ENCODE assay signal across 10 mouse cellular contexts in genomic region chr8:22209012-22209411, GRCm38 (mm10). TPM values are rescaled to one million over a fixed set of nuclear protein-coding genes. Genes with fewer than 3 reads are reported as not detected.
DNase-seq lines count a peak whose midpoint lies in the region; ATAC-seq and TF ChIP-seq lines count a peak whose summit lies in the region.
"Had no signal": no experiment of that assay in that cellular context is flagged by ENCODE, and none has a peak within 500 bp of the region (broad histone marks: within the 10 kb centered on the region; RNA-seq: fewer than 3 reads in every experiment).

No protein-coding gene starts in this region.

- H3K4me3 ChIP-seq in intestine, embryonic 15.5 days (replicated peaks) = no peak overlapping the region
- H3K4me3 ChIP-seq in lung, postnatal 0 days (ENCODE audit: low read depth, low read length) = no peak overlapping the region
- H3K4me3 ChIP-seq: limb, embryonic 15.5 days had no signal

- 18% methylated on average over 5 of the region's 5 CpGs for WGBS in intestine, embryonic 15.5 days
- WGBS in lung, postnatal 0 days = 14% methylated on average over 5 of the region's 5 CpGs

- TF ChIP-seq CTCF in lung, postnatal 0 days (IDR thresholded peaks at IDR 0.05) = no peak

- H3K27ac ChIP-seq in intestine, embryonic 15.5 days = no peak overlapping the region
- 0 out of 2 replicates have a peak overlapping the region, but pooled peaks have one; percentile 43 for H3K27ac ChIP-seq in lung, postnatal 0 days (ENCODE audit: low read length)
- H3K27ac ChIP-seq: limb, embryonic 15.5 days had no signal

- H3K9ac ChIP-seq in intestine, embryonic 15.5 days = no peak overlapping the region
- H3K9ac ChIP-seq in lung, postnatal 0 days (replicated peaks; ENCODE audit: low read depth) = no peak overlapping the region
- H3K9ac ChIP-seq: limb, embryonic 15.5 days had no signal

- DNase-seq in adrenal gland, adult 2 months = peak; percentile 23
- no peak for DNase-seq in adrenal gland, postnatal 25 days
- peak; percentile 77 for DNase-seq in lung, postnatal 0 days (ENCODE audit: low spot score)
- no peak for DNase-seq in right cerebral cortex, postnatal 36 days (ENCODE audit: low spot score in 2 of 2)
- no peak for DNase-seq in spleen, adult 18-20 months
- no peak for DNase-seq in gastrocnemius, postnatal 14 days
- DNase-seq: cerebellum, postnatal 10 days had no signal

- 0 out of 2 replicates have a peak, but pooled peaks cover 2% of the 10 kb centered on the region for H3K4me1 ChIP-seq in intestine, embryonic 15.5 days (replicated peaks)
- H3K4me1 ChIP-seq in lung, postnatal 0 days (ENCODE audit: insufficient read depth, low read depth, low read length) = no peaks in the 10 kb centered on the region
- H3K4me1 ChIP-seq: limb, embryonic 15.5 days had no signal

- intact Hi-C loops in gastrocnemius, postnatal 14 days (cut with DNase I; ENCODE audit: low total_unique reads) = no loop called here

- H3K4me2 ChIP-seq in intestine, embryonic 15.5 days (replicated peaks) = no peak overlapping the region
- no peak overlapping the region for H3K4me2 ChIP-seq in lung, postnatal 0 days (replicated peaks; ENCODE audit: low read depth, low read length)
- H3K4me2 ChIP-seq: limb, embryonic 15.5 days had no signal

- peaks cover 18% of the 10 kb centered on the region for H3K36me3 ChIP-seq in intestine, embryonic 15.5 days
- H3K36me3 ChIP-seq in lung, postnatal 0 days (ENCODE audit: insufficient read depth, low read length) = peaks cover 8% of the 10 kb centered on the region; the same call in 1 of the 2 replicates

- no peaks in the 10 kb centered on the region for H3K27me3 ChIP-seq in intestine, embryonic 15.5 days (replicated peaks)
- no peaks in the 10 kb centered on the region for H3K27me3 ChIP-seq in lung, postnatal 0 days (replicated peaks; ENCODE audit: insufficient read depth, low read length)
- H3K27me3 ChIP-seq: limb, embryonic 15.5 days had no signal

- H3K9me3 ChIP-seq in intestine, embryonic 15.5 days = no peaks in the 10 kb centered on the region
- H3K9me3 ChIP-seq in lung, postnatal 0 days (ENCODE audit: low read length) = no peaks in the 10 kb centered on the region
- H3K9me3 ChIP-seq: limb, embryonic 15.5 days had no signal

- peak; percentile 97 for TF ChIP-seq EP300 in lung, postnatal 0 days (IDR thresholded peaks at IDR 0.05)

- peak; percentile 94 for ATAC-seq in common myeloid progenitor, adult 5-6 weeks (replicated peaks; ENCODE audit: low read depth, poor library complexity, severe bottlenecking)
- ATAC-seq in intestine, embryonic 15.5 days = peak; percentile 71; the same call in 1 of the 2 replicates
- peak; percentile 92 for ATAC-seq in lung, postnatal 0 days

RNA-seq across cellular contexts. Expression of gene Vps36, which starts 16.4 kb away (rescaled TPM):
- total RNA-seq in adrenal gland, adult 2 months (2021) = 10 to 100 TPM; 29.9 to 36.2 TPM
- 5.2 and 5.7 TPM in 2 replicates for polyA plus RNA-seq in adrenal gland, adult 2 months (2012; rRNA removed)
- 35.5 and 40.7 TPM in 2 replicates for total RNA-seq in adrenal gland, postnatal 25 days (2021)
- 39.9 and 43.4 TPM in 2 replicates for total RNA-seq in common myeloid progenitor, adult 5-6 weeks (2017)
- polyA plus RNA-seq in intestine, embryonic 15.5 days (2015; fragmentation: Nextera tagmentation; extraction: Ambion mirVana) = 34.6 and 37.1 TPM in 2 replicates
- polyA plus RNA-seq in lung, postnatal 0 days (2015; fragmentation: Nextera tagmentation; extraction: Ambion mirVana) = 36.8 and 41.7 TPM in 2 replicates
- total RNA-seq in gastrocnemius, postnatal 14 days (2021) = 10 to 100 TPM; 27.3 to 27.4 TPM

RNA-seq across cellular contexts. Expression of gene Thsd1, which starts 18.1 kb away (rescaled TPM):
- total RNA-seq in adrenal gland, adult 2 months (2021) = 1 to 10 TPM; 2.2 to 3.6 TPM
- 2.2 and 2.5 TPM in 2 replicates for polyA plus RNA-seq in adrenal gland, adult 2 months (2012; rRNA removed)
- 3.7 and 4.3 TPM in 2 replicates for total RNA-seq in adrenal gland, postnatal 25 days (2021)
- total RNA-seq in common myeloid progenitor, adult 5-6 weeks (2017) = 4.9 and 6.0 TPM in 2 replicates
- 7.9 and 8.2 TPM in 2 replicates for polyA plus RNA-seq in intestine, embryonic 15.5 days (2015; fragmentation: Nextera tagmentation; extraction: Ambion mirVana)
- polyA plus RNA-seq in lung, postnatal 0 days (2015; fragmentation: Nextera tagmentation; extraction: Ambion mirVana) = 32.0 and 33.3 TPM in 2 replicates
- 1 to 10 TPM; 4.1 to 4.2 TPM for total RNA-seq in gastrocnemius, postnatal 14 days (2021)

RNA-seq across cellular contexts. Expression of gene Ckap2, which starts 23.4 kb away (rescaled TPM):
- 1 to 10 TPM; 1.9 to 3.1 TPM for total RNA-seq in adrenal gland, adult 2 months (2021)
- polyA plus RNA-seq in adrenal gland, adult 2 months (2012; rRNA removed) = 0.58 and 0.78 TPM in 2 replicates
- total RNA-seq in adrenal gland, postnatal 25 days (2021) = 7.6 and 10.7 TPM in 2 replicates
- total RNA-seq in common myeloid progenitor, adult 5-6 weeks (2017) = 52.3 and 54.7 TPM in 2 replicates
- polyA plus RNA-seq in intestine, embryonic 15.5 days (2015; fragmentation: Nextera tagmentation; extraction: Ambion mirVana) = 34.0 and 40.7 TPM in 2 replicates
- 2.8 and 4.5 TPM in 2 replicates for polyA plus RNA-seq in lung, postnatal 0 days (2015; fragmentation: Nextera tagmentation; extraction: Ambion mirVana)
- total RNA-seq in gastrocnemius, postnatal 14 days (2021) = 1 to 10 TPM; 2.9 to 3.2 TPM

RNA-seq across cellular contexts. Expression of gene Nek3, which starts 42.8 kb away (rescaled TPM):
- total RNA-seq in adrenal gland, adult 2 months (2021) = 1 to 10 TPM; 5.3 to 5.6 TPM
- 0.65 and 0.66 TPM in 2 replicates for polyA plus RNA-seq in adrenal gland, adult 2 months (2012; rRNA removed)
- total RNA-seq in adrenal gland, postnatal 25 days (2021) = 6.6 and 7.8 TPM in 2 replicates
- total RNA-seq in common myeloid progenitor, adult 5-6 weeks (2017) = 2.8 and 5.7 TPM in 2 replicates
- polyA plus RNA-seq in intestine, embryonic 15.5 days (2015; fragmentation: Nextera tagmentation; extraction: Ambion mirVana) = 4.6 and 5.0 TPM in 2 replicates
- 3.4 and 3.5 TPM in 2 replicates for polyA plus RNA-seq in lung, postnatal 0 days (2015; fragmentation: Nextera tagmentation; extraction: Ambion mirVana)
- total RNA-seq in gastrocnemius, postnatal 14 days (2021) = 1 to 10 TPM; 2.5 to 3.6 TPM

Comparison
In these comparisons a context has a peak if more than half of its experiments do, and no peak if none do; other contexts are left out.
1. DNase-seq: peak in adrenal gland, adult 2 months (single experiment) and lung, postnatal 0 days (single experiment); none in adrenal gland, postnatal 25 days (single experiment), right cerebral cortex, postnatal 36 days (0 of 2), spleen, adult 18-20 months (0 of 2) and gastrocnemius, postnatal 14 days (single experiment).
2. Peak in every context shown above with its lines, with median percentiles within 50 percentile points of each other: ATAC-seq.